Mouse (Mus musculus): ENCODE results near the gene Gprc5b. TPM values are rescaled to one million over a fixed set of nuclear protein-coding genes. Genes with fewer than 3 reads are reported as not detected.

Gprc5b gene
- polyA plus RNA-seq, 1 experiment from 2014 or later, result 8.0 TPM

DNA sequence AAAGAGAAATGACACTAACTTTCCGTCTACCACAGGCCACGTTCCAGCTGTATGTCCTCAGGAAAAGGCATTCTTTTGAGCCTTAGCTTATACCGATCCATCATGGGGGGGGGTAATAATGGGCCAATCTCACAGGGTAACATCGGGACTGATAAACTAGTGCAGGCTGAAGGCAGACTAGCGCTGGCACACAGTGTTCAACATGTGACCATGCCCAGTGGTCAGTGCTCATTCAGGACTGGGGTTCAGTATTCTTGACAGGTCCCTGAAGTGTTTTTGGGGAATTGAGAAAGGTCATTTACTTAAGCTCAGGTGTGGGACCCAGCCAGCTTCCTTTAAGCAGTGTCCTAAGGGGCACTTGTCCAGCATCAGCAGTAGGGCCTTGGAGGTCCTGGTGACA, 13.2 kb downstream of the Gprc5b start:
- H3K4me1 ChIP-seq (ENCODE audit: control insufficient read depth, insufficient read depth, low read length), result 0 out of 2 replicates have a peak, but pooled peaks cover 3% of the 10 kb centered on the region
- no peak overlapping the region for H3K9ac ChIP-seq (ENCODE audit: low read depth, low read length)
- H3K27ac ChIP-seq (ENCODE audit: low read depth, low read length), result no peak overlapping the region
- no peaks in the 10 kb centered on the region for H3K27me3 ChIP-seq (ENCODE audit: control insufficient read depth, insufficient read depth, low read length)
- 88% methylated on average over 5 of the region's 5 CpGs for WGBS
- no peaks in the 10 kb centered on the region for H3K9me3 ChIP-seq (ENCODE audit: control insufficient read depth, low read length)
- no peak overlapping the region for H3K4me3 ChIP-seq (ENCODE audit: low read length)
- ATAC-seq (ENCODE audit: low FRiP score, low TSS enrichment), result no peak
- H3K4me2 ChIP-seq (replicated peaks; ENCODE audit: low read depth, low read length), result no peak overlapping the region
- H3K36me3 ChIP-seq (ENCODE audit: control insufficient read depth, insufficient read depth, low read length), result peaks cover 21% of the 10 kb centered on the region; the same call in 1 of the 2 replicates

DNA sequence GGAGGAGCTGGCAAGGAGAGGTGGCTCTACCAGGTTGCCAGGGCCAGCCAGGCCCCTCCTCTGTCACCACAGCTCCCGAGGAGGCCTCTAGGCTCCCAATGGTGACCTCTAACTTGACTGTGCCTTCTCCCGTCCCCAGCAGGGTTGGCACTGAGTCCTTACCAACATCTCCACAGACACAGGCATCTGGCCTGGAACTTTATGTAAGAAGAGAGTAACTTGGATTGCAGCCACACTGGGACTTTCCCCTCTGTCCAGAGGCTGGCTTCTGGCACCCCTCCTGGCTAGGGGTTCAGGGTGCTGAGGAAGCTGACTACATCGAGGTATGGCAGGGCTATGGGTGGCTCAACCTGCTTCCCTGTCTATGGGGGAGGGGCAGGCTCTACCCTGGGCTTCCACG, 13.7 kb downstream of the Gprc5b start:
- no peak for ATAC-seq (ENCODE audit: low FRiP score, low TSS enrichment)
- Histone ChIP-seq H3K27ac (ENCODE audit: low read depth, low read length) (no peak overlapping the region), H3K27me3 (ENCODE audit: control insufficient read depth, insufficient read depth, low read length) (no peaks in the 10 kb centered on the region), H3K9ac (ENCODE audit: low read depth, low read length) (no peak overlapping the region), H3K9me3 (ENCODE audit: control insufficient read depth, low read length) (no peaks in the 10 kb centered on the region), H3K4me3 (ENCODE audit: low read length) (no peak overlapping the region), H3K4me2 (replicated peaks; ENCODE audit: low read depth, low read length) (no peak overlapping the region), H3K36me3 (ENCODE audit: control insufficient read depth, insufficient read depth, low read length) (peaks cover 21% of the 10 kb centered on the region; the same call in 1 of the 2 replicates), H3K4me1 (ENCODE audit: control insufficient read depth, insufficient read depth, low read length) (0 out of 2 replicates have a peak, but pooled peaks cover 5% of the 10 kb centered on the region)
- WGBS, result 73% methylated on average over 4 of the region's 4 CpGs

DNA sequence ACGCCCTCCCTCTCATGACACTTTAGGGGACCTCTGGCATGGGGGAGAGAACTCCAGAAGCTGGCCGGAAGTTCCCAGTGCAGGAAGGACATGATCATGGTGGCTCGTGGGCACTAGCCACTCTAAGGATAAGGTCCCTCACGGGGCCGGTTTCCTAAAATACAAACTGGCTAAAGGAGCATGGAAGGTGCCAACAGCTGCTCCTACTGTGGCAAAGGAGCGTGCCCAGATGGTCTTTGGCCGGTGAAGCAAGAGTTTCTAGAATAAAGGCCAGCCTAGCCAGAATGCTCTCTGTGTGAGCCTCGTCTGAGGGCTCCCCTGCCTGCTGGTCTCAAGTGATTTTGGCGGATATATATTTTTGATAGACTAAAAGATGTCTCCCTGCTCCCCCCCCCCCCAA, 15.3 kb downstream of the Gprc5b start:
- no peak overlapping the region for H3K9ac ChIP-seq (ENCODE audit: low read depth, low read length)
- no peaks in the 10 kb centered on the region for H3K27me3 ChIP-seq (ENCODE audit: control insufficient read depth, insufficient read depth, low read length)
- ATAC-seq (ENCODE audit: low FRiP score, low TSS enrichment), result no peak
- H3K4me1 ChIP-seq (ENCODE audit: control insufficient read depth, insufficient read depth, low read length), result 0 out of 2 replicates have a peak, but pooled peaks cover 5% of the 10 kb centered on the region
- 88% methylated on average over 9 of the region's 9 CpGs for WGBS
- H3K4me2 ChIP-seq (replicated peaks; ENCODE audit: low read depth, low read length), result no peak overlapping the region
- H3K4me3 ChIP-seq (ENCODE audit: low read length), result no peak overlapping the region
- peaks cover 21% of the 10 kb centered on the region; the same call in 1 of the 2 replicates for H3K36me3 ChIP-seq (ENCODE audit: control insufficient read depth, insufficient read depth, low read length)
- H3K9me3 ChIP-seq (ENCODE audit: control insufficient read depth, low read length), result no peaks in the 10 kb centered on the region
- no peak overlapping the region for H3K27ac ChIP-seq (ENCODE audit: low read depth, low read length)

DNA sequence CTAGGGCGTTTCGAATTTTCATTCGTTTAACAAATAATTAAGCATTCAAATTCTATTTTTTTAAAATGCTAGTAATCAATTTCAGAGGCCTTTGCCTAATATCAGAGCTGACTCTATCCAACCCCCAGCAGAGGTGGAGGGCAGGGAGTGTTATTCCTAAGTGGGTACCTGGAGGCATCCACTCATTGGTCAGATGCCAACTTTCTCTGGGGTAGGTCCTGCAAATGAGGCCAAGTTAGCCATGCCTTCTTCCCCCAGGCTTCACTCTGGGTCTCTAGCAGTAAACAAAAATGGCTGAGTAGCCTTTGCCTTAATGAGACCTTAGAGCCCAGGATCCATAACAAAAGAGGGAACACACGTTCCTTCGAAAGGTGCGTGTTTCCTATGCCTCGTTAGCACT, 15.9 kb downstream of the Gprc5b start:
- 86% methylated on average over 7 of the region's 7 CpGs for WGBS
- H3K27me3 ChIP-seq (ENCODE audit: control insufficient read depth, insufficient read depth, low read length), result no peaks in the 10 kb centered on the region

DNA sequence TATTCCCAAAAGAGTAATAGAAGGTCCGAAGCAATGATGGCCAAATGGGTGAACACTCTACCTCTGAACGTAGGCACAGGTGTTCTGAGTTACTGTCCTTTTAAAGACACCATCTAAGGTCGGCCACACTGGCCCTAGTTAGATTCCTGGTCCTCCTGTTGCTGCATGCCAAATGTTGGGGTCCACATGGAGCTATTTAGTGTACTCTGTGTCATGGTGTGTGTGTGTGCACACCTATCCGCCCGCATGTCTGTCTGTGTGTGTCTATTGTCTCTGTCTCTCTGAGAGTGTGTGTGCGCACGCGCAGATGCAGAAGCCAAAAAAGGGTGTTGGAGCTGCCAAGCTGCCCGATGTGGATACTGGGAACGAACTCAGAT, 17.9 kb downstream of the Gprc5b start:
- no peaks in the 10 kb centered on the region for H3K27me3 ChIP-seq (ENCODE audit: control insufficient read depth, insufficient read depth, low read length)
- no peak overlapping the region for H3K27ac ChIP-seq (ENCODE audit: low read depth, low read length)
- no peak for ATAC-seq (ENCODE audit: low FRiP score, low TSS enrichment)
- 78% methylated on average over 10 of the region's 10 CpGs for WGBS
- H3K4me2 ChIP-seq (replicated peaks; ENCODE audit: low read depth, low read length), result no peak overlapping the region
- 0 out of 2 replicates have a peak, but pooled peaks cover 5% of the 10 kb centered on the region for H3K4me1 ChIP-seq (ENCODE audit: control insufficient read depth, insufficient read depth, low read length)
- H3K9me3 ChIP-seq (ENCODE audit: control insufficient read depth, low read length), result no peaks in the 10 kb centered on the region
- peaks cover 12% of the 10 kb centered on the region for H3K36me3 ChIP-seq (ENCODE audit: control insufficient read depth, insufficient read depth, low read length)
- no peak overlapping the region for H3K4me3 ChIP-seq (ENCODE audit: low read length)
- no peak overlapping the region for H3K9ac ChIP-seq (ENCODE audit: low read depth, low read length)

More for the DNA sequence above, 15.9 kb downstream of the Gprc5b start:
- Histone ChIP-seq H3K4me2 (replicated peaks; ENCODE audit: low read depth, low read length) (no peak overlapping the region), H3K9me3 (ENCODE audit: control insufficient read depth, low read length) (no peaks in the 10 kb centered on the region), H3K9ac (ENCODE audit: low read depth, low read length) (no peak overlapping the region), H3K27ac (ENCODE audit: low read depth, low read length) (no peak overlapping the region), H3K4me1 (ENCODE audit: control insufficient read depth, insufficient read depth, low read length) (0 out of 2 replicates have a peak, but pooled peaks cover 5% of the 10 kb centered on the region), H3K36me3 (ENCODE audit: control insufficient read depth, insufficient read depth, low read length) (peaks cover 21% of the 10 kb centered on the region), H3K4me3 (ENCODE audit: low read length) (no peak overlapping the region)
- ATAC-seq (ENCODE audit: low FRiP score, low TSS enrichment), result no peak

DNA sequence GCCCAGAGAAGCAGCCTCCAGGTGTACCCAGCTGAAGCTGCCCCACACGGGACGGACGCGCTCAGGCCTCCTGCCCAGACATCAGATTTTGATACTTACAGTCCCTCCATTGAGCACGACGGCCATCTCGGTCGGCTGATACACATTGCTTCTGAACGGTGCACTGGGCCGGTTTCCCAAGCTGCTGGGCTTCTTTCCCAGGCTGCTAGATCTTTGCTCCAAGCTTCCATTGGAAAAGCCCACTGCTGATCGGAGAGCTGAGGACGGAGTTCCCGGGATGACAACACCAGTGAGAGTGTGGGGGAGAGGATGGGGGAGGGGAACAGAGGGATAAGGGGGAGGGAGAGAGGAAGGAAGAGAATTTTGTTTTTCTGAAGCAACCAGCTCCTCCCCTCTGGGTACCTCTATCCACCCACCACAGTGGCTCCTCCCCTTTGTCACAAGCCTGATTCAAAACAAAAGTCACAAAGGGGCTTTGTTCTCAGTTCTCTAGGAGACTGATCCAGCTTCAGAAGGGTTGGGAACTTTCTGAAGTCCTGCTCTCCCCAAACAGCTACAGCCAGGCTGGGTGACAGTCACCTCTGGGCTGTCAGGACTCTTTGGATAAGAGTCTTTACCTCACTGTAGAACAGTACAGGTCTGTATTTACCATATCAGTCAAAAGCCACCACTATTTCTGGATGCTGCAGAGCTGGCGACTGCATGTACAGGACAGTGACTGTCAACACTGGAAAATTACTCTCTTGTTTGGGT, 18.4 kb downstream of the Gprc5b start:
- Histone ChIP-seq H3K36me3 (ENCODE audit: control insufficient read depth, insufficient read depth, low read length) (peaks cover 7% of the 10 kb centered on the region), H3K9ac (ENCODE audit: low read depth, low read length) (no peak overlapping the region), H3K9me3 (ENCODE audit: control insufficient read depth, low read length) (no peaks in the 10 kb centered on the region), H3K27me3 (ENCODE audit: control insufficient read depth, insufficient read depth, low read length) (no peaks in the 10 kb centered on the region), H3K4me1 (ENCODE audit: control insufficient read depth, insufficient read depth, low read length) (0 out of 2 replicates have a peak, but pooled peaks cover 5% of the 10 kb centered on the region), H3K27ac (ENCODE audit: low read depth, low read length) (no peak overlapping the region), H3K4me3 (ENCODE audit: low read length) (no peak overlapping the region), H3K4me2 (replicated peaks; ENCODE audit: low read depth, low read length) (no peak overlapping the region)
- no peak for ATAC-seq (ENCODE audit: low FRiP score, low TSS enrichment)
- WGBS, result 44% methylated on average over 14 of the region's 14 CpGs

DNA sequence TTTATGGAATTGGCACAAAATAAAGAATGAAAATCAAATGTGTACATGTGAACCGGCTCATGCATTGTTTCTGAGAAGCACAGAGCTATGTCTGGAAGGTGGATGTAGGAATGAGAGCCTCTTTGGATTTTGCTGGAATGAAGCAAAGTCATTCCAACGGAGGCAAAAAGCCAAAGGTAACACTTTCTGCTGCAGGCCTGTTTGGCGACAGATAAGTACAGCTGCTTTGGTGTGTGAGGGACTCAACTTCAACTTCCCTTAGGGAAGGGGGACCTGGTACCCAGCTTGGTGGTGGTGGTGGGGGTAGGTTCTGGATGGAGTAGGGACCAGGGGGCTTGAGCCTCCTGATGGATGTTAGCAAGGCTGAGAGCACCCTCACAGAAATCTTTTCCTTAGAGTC, 19.2 kb downstream of the Gprc5b start:
- no peak overlapping the region for H3K4me3 ChIP-seq (ENCODE audit: low read length)
- ATAC-seq (ENCODE audit: low FRiP score, low TSS enrichment), result no peak
- H3K36me3 ChIP-seq (ENCODE audit: control insufficient read depth, insufficient read depth, low read length), result peaks cover 9% of the 10 kb centered on the region
- H3K27me3 ChIP-seq (ENCODE audit: control insufficient read depth, insufficient read depth, low read length), result no peaks in the 10 kb centered on the region
- 68% methylated on average over 3 of the region's 3 CpGs for WGBS
- 0 out of 2 replicates have a peak, but pooled peaks cover 5% of the 10 kb centered on the region for H3K4me1 ChIP-seq (ENCODE audit: control insufficient read depth, insufficient read depth, low read length)
- H3K27ac ChIP-seq (ENCODE audit: low read depth, low read length), result no peak overlapping the region
- no peak overlapping the region for H3K4me2 ChIP-seq (replicated peaks; ENCODE audit: low read depth, low read length)
- H3K9ac ChIP-seq (ENCODE audit: low read depth, low read length), result no peak overlapping the region
- H3K9me3 ChIP-seq (ENCODE audit: control insufficient read depth, low read length), result no peaks in the 10 kb centered on the region

DNA sequence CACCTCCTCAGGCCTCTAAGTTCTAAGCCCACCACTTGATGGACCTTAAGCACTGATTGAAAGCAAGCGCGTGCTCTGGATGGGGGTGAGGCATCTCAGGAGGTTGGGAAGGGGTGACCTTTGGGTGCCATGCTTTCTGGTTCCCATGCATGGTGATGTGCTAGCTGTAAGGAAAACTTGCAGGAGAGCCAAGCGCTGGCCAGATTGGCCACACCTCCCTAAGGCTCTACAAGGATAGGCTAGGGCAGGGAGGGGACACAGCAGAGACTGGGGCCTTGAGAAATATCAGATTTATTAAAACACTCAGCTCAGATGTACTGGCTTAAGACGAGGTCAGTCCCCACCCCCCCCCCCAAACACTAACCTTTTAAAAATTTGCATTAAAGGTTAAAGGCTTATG, 21.6 kb downstream of the Gprc5b start:
- Histone ChIP-seq H3K9ac (ENCODE audit: low read depth, low read length) (no peak overlapping the region), H3K36me3 (ENCODE audit: control insufficient read depth, insufficient read depth, low read length) (peaks cover 9% of the 10 kb centered on the region), H3K4me2 (replicated peaks; ENCODE audit: low read depth, low read length) (no peak overlapping the region), H3K27me3 (ENCODE audit: control insufficient read depth, insufficient read depth, low read length) (no peaks in the 10 kb centered on the region), H3K9me3 (ENCODE audit: control insufficient read depth, low read length) (no peaks in the 10 kb centered on the region), H3K27ac (ENCODE audit: low read depth, low read length) (no peak overlapping the region), H3K4me3 (ENCODE audit: low read length) (no peak overlapping the region), H3K4me1 (ENCODE audit: control insufficient read depth, insufficient read depth, low read length) (0 out of 2 replicates have a peak, but pooled peaks cover 5% of the 10 kb centered on the region)
- no peak for ATAC-seq (ENCODE audit: low FRiP score, low TSS enrichment)
- WGBS, result 89% methylated on average over 4 of the region's 4 CpGs

DNA sequence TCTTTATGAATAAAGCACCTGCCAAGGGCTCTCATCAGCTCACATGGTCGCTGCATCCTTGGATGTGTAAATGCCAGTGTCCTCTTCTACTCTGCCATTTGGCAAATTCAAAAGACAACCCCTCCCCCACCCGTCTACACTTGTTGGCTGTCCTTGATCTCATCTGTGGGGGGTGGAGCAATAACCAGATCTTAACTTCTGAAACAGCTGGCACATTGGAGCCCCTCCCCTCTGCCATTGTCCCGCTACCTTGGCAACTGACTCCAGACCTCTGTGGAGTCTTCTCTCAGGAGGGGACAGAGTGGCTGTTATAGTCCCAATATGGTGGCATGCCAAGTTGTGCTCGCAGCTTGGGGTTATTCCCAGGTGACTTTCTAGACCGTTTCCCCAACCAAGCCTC, 22.7 kb downstream of the Gprc5b start:
- Histone ChIP-seq H3K4me2 (replicated peaks; ENCODE audit: low read depth, low read length) (no peak overlapping the region), H3K36me3 (ENCODE audit: control insufficient read depth, insufficient read depth, low read length) (peaks cover 8% of the 10 kb centered on the region), H3K27me3 (ENCODE audit: control insufficient read depth, insufficient read depth, low read length) (no peaks in the 10 kb centered on the region), H3K4me3 (ENCODE audit: low read length) (no peak overlapping the region), H3K9ac (ENCODE audit: low read depth, low read length) (no peak overlapping the region), H3K27ac (ENCODE audit: low read depth, low read length) (no peak overlapping the region), H3K9me3 (ENCODE audit: control insufficient read depth, low read length) (no peaks in the 10 kb centered on the region), H3K4me1 (ENCODE audit: control insufficient read depth, insufficient read depth, low read length) (0 out of 2 replicates have a peak, but pooled peaks cover 5% of the 10 kb centered on the region)
- no peak for ATAC-seq (ENCODE audit: low FRiP score, low TSS enrichment)
- 78% methylated on average over 5 of the region's 5 CpGs for WGBS
